Mouse (Mus musculus): ENCODE results near the gene Plekho1. TPM values are rescaled to one million over a fixed set of nuclear protein-coding genes. Genes with fewer than 3 reads are reported as not detected.
A peak's percentile ranks its signal among the peaks of the same experiment; 100 is the strongest.

Gene Plekho1
- polyA plus RNA-seq, 1 experiment from 2014 or later, result 6.9 TPM

- Histone ChIP-seq H3K9me3 (replicated peaks) (no peaks in the 10 kb centered on the region), H3K27me3 (no peaks in the 10 kb centered on the region), H3K27ac (no peak overlapping the region), H3K4me2 (no peak overlapping the region), H3K9ac (no peak overlapping the region), H3K4me3 (replicated peaks) (no peak overlapping the region), H3K36me3 (peaks cover 9% of the 10 kb centered on the region; the same call in 1 of the 2 replicates), H3K4me1 (replicated peaks) (peaks cover 7% of the 10 kb centered on the region)
- no peak for ATAC-seq (ENCODE audit: low read depth)
- 52% methylated on average over 6 of the region's 6 CpGs for WGBS (ENCODE audit: insufficient replicate concordance)
- DNase-seq, result no peak
These were observed 36.3 kb upstream of the Plekho1 start for GRCm38 (mm10) chr3:96031991-96032651.

GRCm38 (mm10) chr3:96029766-96030165 is 34.0 kb upstream of the Plekho1 start:
- H3K4me1 ChIP-seq (replicated peaks), result peaks cover 8% of the 10 kb centered on the region
- no peak for ATAC-seq (ENCODE audit: low read depth)

GRCm38 (mm10) chr3:96029336-96029735 is 33.5 kb upstream of the Plekho1 start:
- H3K4me1 ChIP-seq (replicated peaks), result peaks cover 8% of the 10 kb centered on the region
- no peak overlapping the region for H3K9ac ChIP-seq
- no peaks in the 10 kb centered on the region for H3K27me3 ChIP-seq
- H3K27ac ChIP-seq, result no peak overlapping the region
- peaks cover 9% of the 10 kb centered on the region; the same call in 1 of the 2 replicates for H3K36me3 ChIP-seq
- WGBS (ENCODE audit: insufficient replicate concordance), result 83% methylated on average over 3 of the region's 3 CpGs
- H3K4me3 ChIP-seq (replicated peaks), result no peak overlapping the region
- no peak for ATAC-seq (ENCODE audit: low read depth)
- H3K4me2 ChIP-seq, result no peak overlapping the region
- no peak for DNase-seq
- H3K9me3 ChIP-seq (replicated peaks), result no peaks in the 10 kb centered on the region

More at GRCm38 (mm10) chr3:96029766-96030165, 34.0 kb upstream of the Plekho1 start:
- Histone ChIP-seq H3K9ac (no peak overlapping the region), H3K27me3 (no peaks in the 10 kb centered on the region), H3K36me3 (peaks cover 9% of the 10 kb centered on the region; the same call in 1 of the 2 replicates), H3K9me3 (replicated peaks) (no peaks in the 10 kb centered on the region), H3K4me2 (no peak overlapping the region), H3K4me3 (replicated peaks) (no peak overlapping the region), H3K27ac (no peak overlapping the region)
- WGBS (ENCODE audit: insufficient replicate concordance), result 86% methylated on average over 11 of the region's 11 CpGs
- DNase-seq, result no peak

GRCm38 (mm10) chr3:96027875-96028274 is 32.1 kb upstream of the Plekho1 start:
- Histone ChIP-seq H3K9ac (no peak overlapping the region), H3K27me3 (no peaks in the 10 kb centered on the region), H3K4me1 (replicated peaks) (peaks cover 4% of the 10 kb centered on the region), H3K27ac (no peak overlapping the region), H3K4me2 (no peak overlapping the region), H3K9me3 (replicated peaks) (no peaks in the 10 kb centered on the region), H3K4me3 (replicated peaks) (no peak overlapping the region), H3K36me3 (0 out of 2 replicates have a peak, but pooled peaks cover 3% of the 10 kb centered on the region)
- ATAC-seq (ENCODE audit: low read depth) (no peak), DNase-seq (no peak)
- whole genome bisulfite sequencing (ENCODE audit: insufficient replicate concordance), result 87% methylated on average over 1 of the region's 1 CpGs

GRCm38 (mm10) chr3:96027145-96027544 is 31.3 kb upstream of the Plekho1 start:
- WGBS (ENCODE audit: insufficient replicate concordance), result 71% methylated on average over 1 of the region's 1 CpGs
- DNase-seq (no peak), ATAC-seq (ENCODE audit: low read depth) (no peak)
- Histone ChIP-seq H3K4me2 (no peak overlapping the region), H3K36me3 (0 out of 2 replicates have a peak, but pooled peaks cover 3% of the 10 kb centered on the region), H3K4me3 (replicated peaks) (no peak overlapping the region), H3K4me1 (replicated peaks) (peaks cover 6% of the 10 kb centered on the region), H3K27ac (no peak overlapping the region), H3K9ac (no peak overlapping the region), H3K9me3 (replicated peaks) (no peaks in the 10 kb centered on the region), H3K27me3 (no peaks in the 10 kb centered on the region)

- Histone ChIP-seq H3K36me3 (no peaks in the 10 kb centered on the region), H3K9me3 (replicated peaks) (no peaks in the 10 kb centered on the region), H3K27me3 (no peaks in the 10 kb centered on the region), H3K4me2 (no peak overlapping the region), H3K4me1 (replicated peaks) (peaks cover 25% of the 10 kb centered on the region), H3K9ac (no peak overlapping the region), H3K27ac (peak overlapping the region; percentile 2; the same call in 1 of the 2 replicates), H3K4me3 (replicated peaks) (no peak overlapping the region)
- ATAC-seq (ENCODE audit: low read depth) (peak; percentile 73), DNase-seq (no peak)
- 24% methylated on average over 5 of the region's 5 CpGs for WGBS (ENCODE audit: insufficient replicate concordance)
These were observed 25.8 kb upstream of the Plekho1 start for GRCm38 (mm10) chr3:96021421-96022128.

- Histone ChIP-seq H3K27me3 (no peaks in the 10 kb centered on the region), H3K36me3 (no peaks in the 10 kb centered on the region), H3K9ac (no peak overlapping the region), H3K4me3 (replicated peaks) (no peak overlapping the region), H3K4me1 (replicated peaks) (peaks cover 31% of the 10 kb centered on the region), H3K4me2 (no peak overlapping the region), H3K9me3 (replicated peaks) (no peaks in the 10 kb centered on the region), H3K27ac (no peak overlapping the region)
- no peak for DNase-seq
- WGBS (ENCODE audit: insufficient replicate concordance), result 70% methylated on average over 1 of the region's 1 CpGs
- ATAC-seq (ENCODE audit: low read depth), result no peak
These were observed 24.9 kb upstream of the Plekho1 start for GRCm38 (mm10) chr3:96020735-96021134.

GRCm38 (mm10) chr3:96017461-96017860 is 21.7 kb upstream of the Plekho1 start:
- no peak overlapping the region for H3K27ac ChIP-seq
- H3K9me3 ChIP-seq (replicated peaks), result no peaks in the 10 kb centered on the region
- DNase-seq, result no peak
- peaks cover 31% of the 10 kb centered on the region for H3K4me1 ChIP-seq (replicated peaks)
- WGBS (ENCODE audit: insufficient replicate concordance), result 49% methylated on average over 5 of the region's 5 CpGs
- H3K4me3 ChIP-seq (replicated peaks), result no peak overlapping the region
- ATAC-seq (ENCODE audit: low read depth), result no peak
- no peak overlapping the region for H3K4me2 ChIP-seq
- H3K9ac ChIP-seq, result no peak overlapping the region
- no peaks in the 10 kb centered on the region for H3K27me3 ChIP-seq
- H3K36me3 ChIP-seq, result no peaks in the 10 kb centered on the region

- Histone ChIP-seq H3K4me1 (replicated peaks) (peaks cover 20% of the 10 kb centered on the region), H3K9me3 (replicated peaks) (no peaks in the 10 kb centered on the region), H3K4me2 (no peak overlapping the region), H3K9ac (no peak overlapping the region), H3K4me3 (replicated peaks) (no peak overlapping the region), H3K36me3 (no peaks in the 10 kb centered on the region), H3K27ac (no peak overlapping the region), H3K27me3 (no peaks in the 10 kb centered on the region)
- ATAC-seq (ENCODE audit: low read depth) (peak; percentile 66), DNase-seq (no peak)
- WGBS (ENCODE audit: insufficient replicate concordance), result 87% methylated on average over 2 of the region's 2 CpGs
These were observed 20.6 kb upstream of the Plekho1 start for GRCm38 (mm10) chr3:96016257-96016889.

- WGBS (ENCODE audit: insufficient replicate concordance), result 69% methylated on average over 2 of the region's 2 CpGs
These were observed 19.9 kb upstream of the Plekho1 start for GRCm38 (mm10) chr3:96015681-96016080.

GRCm38 (mm10) chr3:96012805-96013204 is 17.0 kb upstream of the Plekho1 start:
- Histone ChIP-seq H3K4me2 (no peak overlapping the region), H3K27ac (no peak overlapping the region), H3K36me3 (no peaks in the 10 kb centered on the region), H3K9ac (no peak overlapping the region), H3K4me3 (replicated peaks) (no peak overlapping the region), H3K27me3 (no peaks in the 10 kb centered on the region), H3K9me3 (replicated peaks) (no peaks in the 10 kb centered on the region), H3K4me1 (replicated peaks) (peaks cover 13% of the 10 kb centered on the region)
- ATAC-seq (ENCODE audit: low read depth), result no peak
- DNase-seq, result no peak
- WGBS (ENCODE audit: insufficient replicate concordance), result 77% methylated on average over 5 of the region's 5 CpGs

More at GRCm38 (mm10) chr3:96015681-96016080, 19.9 kb upstream of the Plekho1 start:
- no peaks in the 10 kb centered on the region for H3K27me3 ChIP-seq
- no peak overlapping the region for H3K9ac ChIP-seq
- no peak overlapping the region for H3K4me2 ChIP-seq
- H3K4me1 ChIP-seq (replicated peaks), result peaks cover 13% of the 10 kb centered on the region
- ATAC-seq (ENCODE audit: low read depth), result no peak
- H3K27ac ChIP-seq, result no peak overlapping the region
- H3K36me3 ChIP-seq, result no peaks in the 10 kb centered on the region
- H3K4me3 ChIP-seq (replicated peaks), result no peak overlapping the region
- no peak for DNase-seq
- no peaks in the 10 kb centered on the region for H3K9me3 ChIP-seq (replicated peaks)

All from liver, embryonic 13.5 days (tissue).